Mouse (Mus musculus) left cerebral cortex, postnatal 36 days (tissue): ENCODE data around the gene Babam1. TPM values are rescaled to one million over a fixed set of nuclear protein-coding genes. Genes with fewer than 3 reads are reported as not detected.
A peak's percentile ranks its signal among the peaks of the same experiment; 100 is the strongest.

Experiments used
- DNase-seq, 2 experiments: peaks; one replicate each; pipeline ENCODE4 v3.0.0; 2021 to 2022; ENCODE audit warnings: low spot score in 2 of 2, mixed read lengths in 1 of 2
- intact Hi-C: fragments of 180-260 bp; cut with DNase I; formaldehyde crosslinking; loops from one replicate; pipeline ENCODE4 v1.15.1; 2025
- total RNA-seq, 2 experiments: library from RNA; stranded (reverse); gene quantifications; 2 replicates each; pipeline ENCODE4 v1.2.3; 2021

The Babam1 gene
- total RNA-seq = 100 to 1,000 TPM; 101 to 116 TPM

GRCm38 (mm10) chr8:71396639-71397305 is at the start of gene Babam1:
Gene Babam1, plus strand, starts transcription at chr8:71396861.
- intact Hi-C loops = loop anchor here (5.0 kb wide), 1 partner anchor 824 kb away; no protein-coding TSS in a partner anchor
- DNase-seq = peak; percentile 92

- intact Hi-C loops = no loop called here
- no peak for DNase-seq
Measured at GRCm38 (mm10) chr8:71351117-71351516, 45.5 kb upstream of the Babam1 start.

- intact Hi-C loops = no loop called here
Measured at GRCm38 (mm10) chr8:71351520-71351919, 45.1 kb upstream of the Babam1 start.

GRCm38 (mm10) chr8:71358026-71358425 is 38.6 kb upstream of the Babam1 start:
- no peak for DNase-seq
- intact Hi-C loops = no loop called here

More at GRCm38 (mm10) chr8:71351520-71351919, 45.1 kb upstream of the Babam1 start:
- DNase-seq = no peak

- peak; percentile 93 to 94 for DNase-seq
- intact Hi-C loops = loop anchor here (5.0 kb wide), 1 partner anchor 470 kb away; the partner anchor contains the start of gene Rpl18a
Measured at GRCm38 (mm10) chr8:71366771-71367528, 29.7 kb upstream of the Babam1 start, which contains the start of gene Use1. Gene Use1, plus strand, starts transcription at chr8:71366848.

- DNase-seq = no peak
- intact Hi-C loops = loop anchor here (5.0 kb wide), 1 partner anchor 470 kb away; the partner anchor contains the start of gene Rpl18a
Measured at GRCm38 (mm10) chr8:71367529-71368176, 29.0 kb upstream of the Babam1 start.

- intact Hi-C loops = loop anchor here (5.0 kb wide), 1 partner anchor 471 kb away; the partner anchor contains the start of gene Rpl18a
Measured at GRCm38 (mm10) chr8:71368366-71368765, 28.3 kb upstream of the Babam1 start.

GRCm38 (mm10) chr8:71369040-71369718 is 27.5 kb upstream of the Babam1 start:
- DNase-seq = no peak
- intact Hi-C loops = loop anchor here (5.0 kb wide), 1 partner anchor 472 kb away; the partner anchor contains the start of gene Rpl18a

More at GRCm38 (mm10) chr8:71368366-71368765, 28.3 kb upstream of the Babam1 start:
- DNase-seq = no peak

GRCm38 (mm10) chr8:71370711-71371235 is 25.9 kb upstream of the Babam1 start:
- no peak for DNase-seq
- intact Hi-C loops = no loop called here

- intact Hi-C loops = no loop called here
- peak; percentile 97 to 98 for DNase-seq
Measured at GRCm38 (mm10) chr8:71371236-71371848, 25.3 kb upstream of the Babam1 start, which contains the start of gene Ocel1. Gene Ocel1, plus strand, starts transcription at chr8:71371298.

- intact Hi-C loops = no loop called here
- DNase-seq = no peak
Measured at GRCm38 (mm10) chr8:71372427-71372826, 24.2 kb upstream of the Babam1 start.

- no peak for DNase-seq
- intact Hi-C loops = no loop called here
Measured at GRCm38 (mm10) chr8:71373000-71373399, 23.7 kb upstream of the Babam1 start.

GRCm38 (mm10) chr8:71374616-71375206 is 21.9 kb upstream of the Babam1 start:
- intact Hi-C loops = no loop called here
- no peak for DNase-seq

GRCm38 (mm10) chr8:71375581-71376422 is 20.9 kb upstream of the Babam1 start:
- DNase-seq = peak; percentile 70 to 75

GRCm38 (mm10) chr8:71376423-71377030 is 20.1 kb upstream of the Babam1 start:
- no peak for DNase-seq
- intact Hi-C loops = no loop called here

More at GRCm38 (mm10) chr8:71375581-71376422, 20.9 kb upstream of the Babam1 start:
- intact Hi-C loops = no loop called here

GRCm38 (mm10) chr8:71379008-71379407 is 17.7 kb upstream of the Babam1 start:
- intact Hi-C loops = no loop called here
- no peak for DNase-seq

GRCm38 (mm10) chr8:71379512-71380075 is 17.1 kb upstream of the Babam1 start:
- intact Hi-C loops = no loop called here
- DNase-seq = no peak
